Mouse (Mus musculus) T-helper 1 cell (primary cell): ENCODE measurements around the gene Dhh.

Source experiments
- in situ Hi-C: fragments of 300-600 bp; cut with MboI, MseI; formaldehyde crosslinking; loops from one replicate; pipeline ENCODE4 v1.15.1; 2025; ENCODE audit warnings: high pct_unique_total_duplicates

Gene Dhh

DNA sequence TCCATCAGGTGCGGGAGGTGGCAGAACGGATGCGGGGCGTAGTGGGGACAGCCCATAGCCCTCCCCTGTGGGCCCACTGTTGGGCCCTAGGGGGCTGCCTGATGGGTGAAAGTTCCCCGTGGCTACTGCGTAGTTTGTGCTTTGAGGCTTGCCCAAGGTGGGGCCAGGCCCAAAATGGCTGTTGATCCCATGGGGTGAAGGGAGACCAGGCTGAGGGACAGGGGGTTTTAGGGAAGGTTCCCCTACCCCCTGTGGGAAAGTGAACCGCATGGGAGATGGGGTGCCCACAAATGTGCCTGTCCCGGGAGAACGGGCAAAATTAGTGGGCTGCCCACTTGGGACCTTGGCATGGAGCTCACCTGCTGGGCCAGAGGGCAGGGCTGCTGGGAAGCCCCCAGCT, 46.3 kb downstream of the Dhh start:
- in situ Hi-C loops = loop anchor here (5.0 kb wide), 1 partner anchor 100 kb away; no protein-coding TSS in a partner anchor

DNA sequence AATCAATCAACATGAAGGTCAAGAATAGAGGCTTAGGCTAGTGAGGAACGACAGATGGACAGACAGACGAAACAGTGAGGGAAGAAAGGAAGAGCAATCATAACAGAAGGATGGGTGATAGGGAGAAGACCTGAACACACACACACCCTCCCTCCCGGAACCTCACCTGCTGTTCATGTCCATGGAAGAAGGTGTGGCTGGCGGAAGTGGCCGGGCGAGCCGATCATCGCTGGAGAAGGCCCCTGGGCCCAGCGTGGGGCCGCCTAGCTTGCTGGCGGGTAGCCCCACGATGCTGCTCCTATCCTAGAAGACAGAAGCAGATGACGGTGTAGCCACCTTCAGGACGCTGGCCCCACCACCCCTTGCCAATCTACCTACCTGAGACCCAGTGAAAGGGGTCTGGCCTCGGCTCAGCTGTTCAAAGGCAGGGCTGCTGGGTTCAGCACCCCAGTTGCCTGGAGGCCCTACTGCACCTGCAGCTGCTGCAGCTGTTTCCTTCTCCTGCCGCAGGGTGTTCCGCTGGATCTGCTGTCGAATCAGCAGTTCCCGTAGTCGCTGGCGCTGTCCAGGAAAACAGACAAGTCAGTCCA, 47.0 kb downstream of the Dhh start:
- in situ Hi-C loops = loop anchor here (5.0 kb wide), 1 partner anchor 99 kb away; no protein-coding TSS in a partner anchor

DNA sequence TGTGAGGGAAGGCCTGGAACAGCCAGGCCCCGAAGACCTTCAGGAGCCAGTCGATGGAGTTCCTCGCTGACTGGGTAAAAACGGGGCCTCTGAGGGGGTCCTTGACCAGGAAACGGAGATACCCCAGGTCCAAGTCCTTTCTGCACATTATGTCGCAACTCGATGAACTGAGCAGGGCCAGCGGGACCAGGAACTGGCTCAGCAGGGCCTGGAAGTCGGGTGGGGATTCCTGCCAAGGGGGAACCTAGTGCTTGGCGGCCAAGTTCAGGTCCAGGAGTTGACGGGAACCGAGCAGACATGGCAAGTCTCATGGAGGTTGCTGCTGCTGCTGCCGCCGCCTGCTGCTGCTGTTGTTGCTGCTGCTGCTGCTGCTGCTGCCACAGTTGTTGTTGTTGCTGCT, 47.7 kb downstream of the Dhh start:
- in situ Hi-C loops = loop anchor here (5.0 kb wide), 1 partner anchor 98 kb away; no protein-coding TSS in a partner anchor

DNA sequence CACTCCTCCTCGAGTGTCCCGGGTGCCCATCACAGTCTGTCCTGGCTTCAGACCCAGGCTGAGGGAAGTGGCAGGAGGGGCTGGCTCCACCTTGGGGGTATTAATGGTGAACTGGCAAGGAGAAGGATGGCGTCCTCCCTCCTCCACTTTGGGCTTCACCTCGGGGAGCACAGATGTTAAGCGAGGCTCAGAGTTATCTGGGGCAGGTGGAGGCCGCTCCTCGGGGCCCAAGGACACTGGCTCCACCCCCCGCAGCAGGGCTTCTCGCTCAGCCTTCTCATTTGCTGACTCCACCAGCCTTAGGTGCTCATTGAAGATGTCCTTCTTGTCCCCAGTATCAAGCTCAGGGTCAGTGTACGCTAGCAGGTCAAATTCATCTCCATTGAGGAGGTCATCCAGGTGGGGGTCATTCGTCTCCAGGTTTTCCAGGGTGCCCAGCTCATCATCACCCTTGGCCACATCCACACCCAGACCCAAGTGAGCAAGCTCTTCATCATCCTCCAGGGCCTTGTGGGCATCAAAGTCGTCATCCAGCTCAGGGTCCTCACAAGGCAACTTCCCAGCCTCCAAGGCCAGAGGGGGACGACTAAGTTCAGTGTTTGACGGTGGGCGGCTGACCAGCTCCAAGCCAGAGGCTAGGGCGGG, 48.3 kb downstream of the Dhh start:
- in situ Hi-C loops = loop anchor here (5.0 kb wide), 1 partner anchor 98 kb away; no protein-coding TSS in a partner anchor

- in situ Hi-C loops = no loop called here
Measured at GRCm38 (mm10) chr15:98849165-98849564, 49.2 kb downstream of the Dhh start.

DNA sequence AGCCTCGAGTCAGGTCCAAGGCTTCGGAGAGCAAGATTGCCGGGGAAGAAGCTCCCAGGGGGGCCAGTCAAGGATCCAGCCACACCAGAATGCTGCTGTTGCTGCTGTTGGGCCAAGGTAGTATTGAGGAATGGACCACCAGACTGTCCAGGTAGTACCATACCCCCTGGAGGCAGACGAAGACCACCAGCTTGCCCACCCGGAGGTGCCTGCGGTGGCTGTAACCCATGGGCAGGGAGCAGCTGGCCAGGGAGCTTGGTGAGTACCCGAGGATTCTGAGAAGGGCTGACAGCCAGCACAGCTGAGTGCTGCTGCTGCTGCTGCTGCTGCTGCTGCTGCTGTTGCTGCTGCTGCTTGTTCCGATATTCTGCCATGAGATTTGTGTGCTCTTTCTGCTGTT, 52.2 kb downstream of the Dhh start:
- in situ Hi-C loops = no loop called here

DNA sequence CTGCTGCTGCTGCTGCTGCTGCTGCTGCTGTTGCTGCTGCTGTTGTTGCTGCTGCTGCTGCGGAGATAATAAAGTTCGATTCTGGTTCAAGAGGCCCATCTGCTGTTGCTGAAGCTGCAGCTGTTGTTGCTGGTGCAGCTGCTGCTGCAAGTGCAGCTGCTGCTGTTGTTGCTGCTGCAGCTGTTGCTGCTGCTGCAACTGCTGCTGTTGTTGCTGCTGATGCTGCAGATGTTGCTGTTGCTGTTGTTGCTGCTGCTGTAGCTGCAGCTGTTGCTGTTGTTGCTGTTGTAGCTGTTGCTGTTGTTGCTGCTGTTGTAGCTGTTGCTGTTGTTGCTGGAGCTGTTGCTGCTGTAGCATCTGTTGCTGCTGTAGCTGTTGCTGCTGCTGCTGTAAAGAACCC, 53.2 kb downstream of the Dhh start:
- in situ Hi-C loops = no loop called here

- in situ Hi-C loops = no loop called here
Measured at GRCm38 (mm10) chr15:98843595-98844223, 54.6 kb downstream of the Dhh start.
